Mouse (Mus musculus) adipocyte (in vitro differentiated cells): ENCODE measurements around the gene Nfib.

Experiments used
- DNase-seq: peaks from one replicate; pipeline ENCODE4 v3.0.0-alpha.2; 2016; ENCODE audit warnings: low spot score

Nfib gene

GRCm38 (mm10) chr4:82431831-82432230, 273.7 kb downstream of the Nfib start:
- DNase-seq = no peak

DNA sequence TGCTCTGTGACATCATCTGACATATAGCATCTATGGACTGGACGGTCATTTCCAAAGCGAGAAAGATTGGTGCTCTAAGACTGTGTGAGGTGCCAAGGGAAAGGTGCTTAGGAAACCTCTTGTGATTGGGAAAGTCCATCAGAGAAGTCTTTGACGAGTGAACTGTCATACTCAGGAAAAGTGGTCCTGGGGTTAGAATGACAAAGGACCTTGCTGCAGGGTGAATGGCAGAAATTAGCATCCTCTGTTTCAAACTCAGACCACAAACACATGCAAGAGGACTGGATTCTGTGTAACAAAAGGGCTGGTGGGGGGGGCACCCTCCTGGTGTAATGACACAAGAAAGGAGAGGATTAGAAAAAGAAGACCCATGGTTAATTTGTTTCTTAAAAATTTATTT, 274.7 kb downstream of the Nfib start:
- no peak for DNase-seq

- DNase-seq = no peak
These were observed 279.3 kb downstream of the Nfib start for GRCm38 (mm10) chr4:82426224-82426623.

- DNase-seq = no peak
These were observed 287.3 kb downstream of the Nfib start for GRCm38 (mm10) chr4:82418241-82418640.

DNA sequence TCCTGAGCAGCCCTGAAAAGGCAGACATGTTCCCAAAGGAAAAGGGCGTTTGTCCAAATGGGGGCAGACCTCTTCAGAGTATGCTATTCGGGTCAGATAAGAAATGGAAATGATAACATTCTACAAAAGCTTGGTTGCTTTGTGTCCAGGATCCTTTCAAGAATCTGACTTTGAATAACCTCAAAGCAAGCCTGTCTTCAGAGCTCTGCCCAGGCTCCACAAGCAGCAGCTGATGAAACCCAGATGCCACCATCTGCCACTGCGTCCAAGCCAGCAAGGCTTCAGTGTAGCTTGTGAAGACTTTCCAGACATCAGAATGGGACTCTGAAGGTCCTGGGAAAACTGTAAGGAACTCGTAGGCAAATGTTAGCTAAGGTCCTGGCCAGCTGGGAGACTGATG, 289.7 kb downstream of the Nfib start:
- DNase-seq = peak; percentile 40

DNA sequence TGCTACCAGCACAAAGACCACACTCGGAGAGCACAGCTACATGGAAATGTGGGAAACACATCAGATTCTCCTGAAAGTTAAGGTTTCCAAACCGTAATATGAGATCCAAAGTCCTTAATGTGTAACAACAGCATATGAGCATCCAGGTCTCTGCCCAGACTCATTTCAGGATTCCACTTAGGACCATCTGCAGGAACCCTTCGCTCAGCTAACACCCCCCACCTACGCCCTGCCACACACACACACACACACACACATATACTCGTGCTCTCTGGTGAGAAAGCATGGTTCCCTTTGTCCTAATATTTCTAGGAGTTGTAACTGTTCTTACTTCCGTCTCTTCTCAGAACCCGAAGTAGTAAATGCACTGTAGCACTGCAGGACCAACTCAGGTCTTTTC, 292.9 kb downstream of the Nfib start:
- no peak for DNase-seq

DNA sequence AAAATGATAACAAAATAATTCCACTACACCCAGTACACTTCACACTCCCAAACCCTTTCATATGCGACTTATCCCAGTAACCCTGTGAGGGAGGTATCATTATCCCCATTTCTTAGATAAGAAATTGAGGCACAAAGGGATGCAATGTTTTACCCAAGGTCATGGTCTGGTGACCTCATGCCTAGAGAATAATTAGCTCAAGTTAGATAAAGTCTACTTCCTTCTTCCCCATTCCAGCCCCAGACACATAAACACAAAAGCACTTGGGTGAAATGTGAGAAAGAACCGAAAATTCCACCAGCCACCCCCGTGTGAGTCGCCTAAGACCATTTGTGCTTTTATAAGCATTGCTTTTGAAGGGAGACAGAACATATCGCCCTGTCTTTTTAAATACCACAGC, 293.6 kb downstream of the Nfib start:
- no peak for DNase-seq

DNA sequence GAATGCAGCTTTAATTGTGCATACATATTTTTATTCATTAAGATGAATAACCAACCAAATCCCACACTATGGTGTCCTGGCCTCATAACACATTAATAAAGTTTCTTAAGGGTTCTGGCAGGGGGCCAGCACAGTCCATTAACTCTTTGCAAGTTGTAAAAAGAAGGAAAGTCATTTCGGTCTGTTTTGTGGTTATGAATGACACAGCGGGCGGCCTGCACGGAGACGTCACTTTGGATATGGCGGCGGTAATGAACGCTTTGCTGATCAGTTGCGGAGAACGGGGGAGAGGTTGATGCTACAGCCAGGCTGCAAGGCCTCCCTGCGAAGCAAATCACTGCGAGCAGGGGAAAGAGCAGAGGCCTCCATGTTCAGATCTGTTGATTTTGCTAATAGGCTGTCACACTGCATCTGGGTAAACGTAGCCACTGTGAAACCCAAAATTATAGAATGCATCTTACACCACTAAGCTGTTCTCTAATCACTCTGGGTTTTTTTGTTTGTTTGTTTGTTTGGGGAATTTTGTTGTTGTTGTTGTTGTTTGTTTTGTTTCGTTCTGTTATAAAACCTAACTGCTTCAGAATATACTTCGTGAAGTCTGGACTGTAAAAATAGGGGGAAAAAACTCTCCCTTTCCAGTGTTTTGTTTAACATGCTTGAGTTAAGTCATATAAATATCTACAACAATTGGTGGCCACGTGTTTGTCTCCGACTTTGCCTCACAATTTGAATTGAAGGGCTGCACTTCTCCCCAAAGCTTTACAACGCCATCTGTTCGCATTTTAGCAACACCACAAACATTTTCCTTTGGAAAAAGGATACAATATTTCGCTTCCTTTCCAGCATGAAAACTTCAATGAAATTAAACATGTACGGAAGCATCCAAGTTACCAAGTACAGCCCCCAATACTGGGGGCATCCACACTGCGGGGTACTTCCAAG, 296.8 kb downstream of the Nfib start:
- DNase-seq = no peak

DNA sequence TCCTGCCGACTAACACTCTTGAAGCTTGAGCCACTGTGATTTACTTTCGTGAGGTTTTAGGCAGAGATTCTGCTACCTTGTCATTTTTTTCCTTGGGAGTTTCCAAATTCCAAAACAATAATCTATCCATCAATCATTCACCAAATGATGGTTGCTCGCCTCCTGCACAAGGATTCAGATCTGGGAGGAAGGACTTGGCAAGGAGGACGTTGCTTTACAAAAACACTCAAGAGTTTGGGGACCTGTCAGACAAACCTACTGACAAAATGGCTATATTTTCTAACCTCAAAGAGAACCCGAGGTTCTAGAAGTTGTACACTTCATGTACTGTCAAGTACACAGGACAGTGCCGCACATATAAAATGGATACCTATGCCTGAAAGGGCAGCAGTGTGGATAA, 299.0 kb downstream of the Nfib start:
- DNase-seq = no peak

DNA sequence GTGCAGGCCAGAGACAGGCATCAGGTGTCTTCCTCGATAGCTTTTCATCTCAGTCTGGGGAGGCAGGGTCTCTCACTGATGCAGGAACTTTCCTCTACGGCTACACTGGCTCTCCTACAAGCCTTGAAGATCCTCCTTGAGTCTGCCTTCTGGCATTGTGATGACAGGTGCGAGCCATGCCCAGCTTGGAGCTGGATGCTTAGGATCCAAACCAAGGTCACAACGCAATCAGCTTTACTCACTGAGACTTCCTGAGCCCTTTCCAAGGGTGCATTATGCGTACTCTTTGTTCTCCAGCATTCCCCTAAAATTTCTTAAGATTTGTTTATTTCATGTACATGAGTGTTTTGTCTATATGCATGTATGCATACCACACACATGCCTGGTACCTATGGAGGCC, 299.8 kb downstream of the Nfib start:
- no peak for DNase-seq

GRCm38 (mm10) chr4:82403975-82404651, 301.4 kb downstream of the Nfib start:
- peak; percentile 85 for DNase-seq

GRCm38 (mm10) chr4:82402666-82403065, 302.9 kb downstream of the Nfib start:
- DNase-seq = no peak

DNA sequence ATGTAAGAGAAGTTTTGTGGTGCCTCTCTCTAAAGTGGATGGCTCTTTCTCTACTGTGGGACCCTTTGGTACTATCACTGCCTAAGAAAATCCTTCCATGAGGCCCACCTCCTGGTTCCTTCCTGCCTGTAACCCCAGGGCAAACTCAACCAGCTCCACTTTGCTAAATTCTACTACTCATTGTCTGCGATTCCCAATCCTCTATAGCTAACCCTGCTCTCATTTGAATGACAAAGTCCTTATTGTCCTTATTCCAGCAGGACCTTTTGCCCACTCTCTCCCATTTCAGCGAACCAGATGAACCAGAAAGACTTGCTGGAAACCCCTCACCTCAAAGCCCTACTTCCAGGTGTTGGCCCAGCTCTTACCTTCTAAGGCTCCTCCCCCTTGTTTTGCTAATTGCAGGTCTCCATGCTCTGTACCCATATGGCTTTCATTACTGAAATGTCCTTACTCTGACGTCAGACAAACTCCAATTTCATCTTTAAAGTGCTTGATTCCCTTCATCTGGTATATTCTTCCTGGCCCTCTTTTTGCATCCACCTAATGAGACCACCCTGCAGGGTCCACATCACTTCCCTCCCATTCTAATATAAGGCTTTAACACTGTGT, 304.0 kb downstream of the Nfib start:
- no peak for DNase-seq

GRCm38 (mm10) chr4:82400536-82400935, 305.0 kb downstream of the Nfib start:
- DNase-seq = peak; percentile 38

GRCm38 (mm10) chr4:82399406-82400380, 305.9 kb downstream of the Nfib start:
- peak; percentile 83 for DNase-seq

DNA sequence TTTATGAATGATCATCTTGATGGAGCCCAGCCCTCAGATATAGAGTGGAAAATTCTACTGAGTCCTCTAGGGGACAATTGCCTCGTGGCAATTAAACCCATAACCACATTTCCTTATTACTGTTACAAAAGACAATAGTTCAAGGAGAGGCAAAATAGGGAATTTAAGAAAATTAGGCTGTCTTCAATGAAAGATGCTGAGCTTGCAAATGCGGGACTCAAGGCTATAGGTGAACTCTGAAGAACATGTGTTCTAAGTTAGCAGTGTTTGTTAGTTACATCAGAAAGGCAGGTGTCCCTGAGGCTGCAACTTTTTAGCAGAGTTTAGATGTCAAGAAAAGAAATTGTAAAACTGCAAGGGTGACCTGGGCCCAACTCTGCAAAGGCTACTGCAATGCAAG, 307.3 kb downstream of the Nfib start:
- no peak for DNase-seq

GRCm38 (mm10) chr4:82396805-82397204, 308.7 kb downstream of the Nfib start:
- no peak for DNase-seq

DNA sequence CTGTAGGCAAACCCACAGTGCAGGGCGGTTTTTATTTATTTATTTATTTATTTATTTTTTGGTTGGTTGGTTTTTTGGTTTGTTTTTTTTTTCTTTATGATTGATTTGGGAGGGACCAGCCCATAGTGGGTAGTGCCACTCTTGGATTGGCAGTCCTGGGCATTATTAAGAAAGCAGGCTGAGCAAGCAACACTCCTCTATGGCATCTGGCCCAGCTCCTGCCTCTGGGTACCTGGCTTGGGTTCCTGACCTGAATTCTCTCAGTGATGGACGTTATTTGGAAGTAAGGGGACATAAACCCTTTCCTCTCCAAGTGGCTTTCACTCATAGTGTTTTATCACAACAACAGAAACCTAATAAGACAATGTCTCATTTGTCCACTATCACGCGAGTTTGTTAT, 309.5 kb downstream of the Nfib start:
- DNase-seq = no peak

GRCm38 (mm10) chr4:82394346-82394745, 311.2 kb downstream of the Nfib start:
- DNase-seq = no peak

DNA sequence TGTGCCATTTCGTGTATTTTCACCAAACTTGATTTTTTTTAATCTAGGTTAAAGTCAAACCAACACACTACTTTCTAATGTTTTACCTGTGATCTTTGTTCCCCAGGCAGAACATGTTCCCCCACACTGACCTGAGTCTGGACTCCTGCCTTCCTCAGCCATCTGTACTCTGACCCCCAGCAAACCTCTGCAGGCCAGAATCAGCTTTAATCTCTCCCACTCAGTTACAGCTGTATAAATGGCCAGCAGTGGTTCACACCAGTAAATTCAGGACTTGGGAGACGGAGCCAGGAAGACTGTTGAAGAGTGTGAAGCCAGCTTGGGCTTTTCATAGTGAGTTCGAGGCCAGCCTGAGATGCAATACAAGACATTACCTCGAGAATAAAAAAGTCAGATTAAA, 312.5 kb downstream of the Nfib start:
- DNase-seq = no peak

DNA sequence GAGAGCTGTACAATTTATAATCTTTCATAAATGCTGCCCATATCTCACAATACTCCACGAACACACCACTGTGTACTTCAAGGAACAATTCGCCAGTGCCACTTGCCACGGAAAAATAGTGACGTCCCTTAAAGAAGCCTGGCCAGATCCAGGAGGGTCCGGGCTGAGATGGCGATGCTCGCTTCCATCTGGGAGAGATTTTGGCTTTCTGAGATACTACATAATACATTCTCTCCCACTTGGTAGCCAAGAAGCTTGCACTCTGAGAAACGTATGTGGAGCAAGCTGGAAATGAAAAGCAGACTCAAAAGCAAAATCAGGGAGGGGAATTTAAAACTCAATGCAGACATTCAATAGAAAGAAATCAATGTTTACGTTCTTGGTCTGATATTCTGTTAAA, 313.1 kb downstream of the Nfib start:
- no peak for DNase-seq
